Mouse (Mus musculus) fibroblast of lung, adult 2 months (primary cell): ENCODE data around the gene Tmem131l.

Experiments
- DNase-seq: peaks from one replicate; pipeline ENCODE4 v3.0.0-alpha.2; 2011; ENCODE audit warnings: low read depth

The Tmem131l gene

GRCm38 (mm10) chr3:84039646-84040475 lies at the start of gene Tmem131l:
Gene Tmem131l (minus strand): TSS chr3:84040175.
- no peak for DNase-seq

GRCm38 (mm10) chr3:84086921-84087320 lies 46.9 kb upstream of the Tmem131l start:
- DNase-seq = no peak

- no peak for DNase-seq
Measured at GRCm38 (mm10) chr3:84086337-84086736, 46.4 kb upstream of the Tmem131l start.

- DNase-seq = no peak
Measured at GRCm38 (mm10) chr3:84085429-84085828, 45.5 kb upstream of the Tmem131l start.

- no peak for DNase-seq
Measured at GRCm38 (mm10) chr3:84081208-84081722, 41.3 kb upstream of the Tmem131l start.

- DNase-seq = no peak
Measured at GRCm38 (mm10) chr3:84080074-84080473, 40.1 kb upstream of the Tmem131l start.

- no peak for DNase-seq
Measured at GRCm38 (mm10) chr3:84077505-84077904, 37.5 kb upstream of the Tmem131l start.

- no peak for DNase-seq
Measured at GRCm38 (mm10) chr3:84076543-84077332, 36.8 kb upstream of the Tmem131l start.

GRCm38 (mm10) chr3:84075516-84075915 lies 35.5 kb upstream of the Tmem131l start:
- no peak for DNase-seq

- DNase-seq = no peak
Measured at GRCm38 (mm10) chr3:84074777-84075176, 34.8 kb upstream of the Tmem131l start.

GRCm38 (mm10) chr3:84071641-84072040 lies 31.7 kb upstream of the Tmem131l start:
- DNase-seq = no peak

GRCm38 (mm10) chr3:84070811-84071210 lies 30.8 kb upstream of the Tmem131l start:
- no peak for DNase-seq

- DNase-seq = no peak
Measured at GRCm38 (mm10) chr3:84068831-84069709, 29.1 kb upstream of the Tmem131l start.

GRCm38 (mm10) chr3:84065825-84066224 lies 25.9 kb upstream of the Tmem131l start:
- no peak for DNase-seq

- DNase-seq = no peak
Measured at GRCm38 (mm10) chr3:84063369-84063914, 23.5 kb upstream of the Tmem131l start.

GRCm38 (mm10) chr3:84061523-84062453 lies 21.8 kb upstream of the Tmem131l start:
- no peak for DNase-seq

- no peak for DNase-seq
Measured at GRCm38 (mm10) chr3:84060946-84061345, 21.0 kb upstream of the Tmem131l start.

GRCm38 (mm10) chr3:84060128-84060527 lies 20.2 kb upstream of the Tmem131l start:
- no peak for DNase-seq

GRCm38 (mm10) chr3:84059676-84060075 lies 19.7 kb upstream of the Tmem131l start:
- no peak for DNase-seq

GRCm38 (mm10) chr3:84059261-84059660 lies 19.3 kb upstream of the Tmem131l start:
- no peak for DNase-seq
